Mouse (Mus musculus) liver, embryonic 14.5 days (tissue): ENCODE measurements around the gene Idi2.
"Not testable (repeated sequence)": the region's sequence is repeated elsewhere in the genome, so short reads cannot be mapped to it uniquely, and the experiment has no call there.

Source experiments
- CTCF ChIP-seq: IDR thresholded peaks from 2 replicates; pipeline ENCODE4 v1.5.1; 2016; ENCODE audit warnings: antibody characterized with exemption, low read depth, control low read depth
- EP300 ChIP-seq: IDR thresholded peaks from 2 replicates; pipeline ENCODE4 v1.6.1; 2016; ENCODE audit warnings: antibody characterized with exemption, low read depth

- not testable (repeated sequence) for TF ChIP-seq CTCF, EP300
These were observed 8.8 kb upstream of the Idi2 start for GRCm38 (mm10) chr13:8943828-8944227.
